Mouse (Mus musculus) ES-Bruce4 (cell line): Measurements from ENCODE around the gene Mrps25.

Source experiments
- CTCF ChIP-seq: IDR thresholded peaks from one replicate; pipeline ENCODE4 v1.8.1; 2011; ENCODE audit warnings: low read depth, low read length
- EP300 ChIP-seq: IDR thresholded peaks from 2 replicates; pipeline ENCODE4 v1.6.1; 2011; ENCODE audit warnings: low read depth, low read length; ENCODE audit not compliant: insufficient read depth
- POLR2A ChIP-seq: IDR thresholded peaks from one replicate; pipeline ENCODE4 v1.8.1; 2011; ENCODE audit warnings: low read length; ENCODE audit not compliant: insufficient read depth

- TF ChIP-seq CTCF = no peak
- TF ChIP-seq EP300 = no peak
- no peak for TF ChIP-seq POLR2A
These were observed 45.3 kb upstream of the Mrps25 start for GRCm38 (mm10) chr6:92229103-92229502.
